Mouse (Mus musculus) ES-E14 (cell line): Measurements from ENCODE around the gene Tfap4.

Experiments used
- CHD2 ChIP-seq: IDR thresholded peaks from 2 replicates; pipeline ENCODE4 v1.6.1; 2014; ENCODE audit warnings: mild to moderate bottlenecking, low read depth, low read length, inconsistent platforms
- HCFC1 ChIP-seq: IDR thresholded peaks from 2 replicates; pipeline ENCODE4 v1.6.1; 2012; ENCODE audit warnings: low read length, inconsistent platforms, borderline replicate concordance; ENCODE audit not compliant: insufficient read depth
- MAFK ChIP-seq: IDR thresholded peaks from 2 replicates; pipeline ENCODE4 v1.6.1; 2014; ENCODE audit warnings: mild to moderate bottlenecking, low read depth, low read length, inconsistent platforms; ENCODE audit not compliant: insufficient read depth
- ZC3H11A ChIP-seq: IDR thresholded peaks from 2 replicates; pipeline ENCODE4 v1.6.1; 2012; ENCODE audit warnings: low read depth, mild to moderate bottlenecking, inconsistent platforms, low read length, borderline replicate concordance
- ZNF384 ChIP-seq: IDR thresholded peaks from 2 replicates; pipeline ENCODE4 v1.6.1; 2012; ENCODE audit warnings: low read depth, low read length, inconsistent platforms

DNA sequence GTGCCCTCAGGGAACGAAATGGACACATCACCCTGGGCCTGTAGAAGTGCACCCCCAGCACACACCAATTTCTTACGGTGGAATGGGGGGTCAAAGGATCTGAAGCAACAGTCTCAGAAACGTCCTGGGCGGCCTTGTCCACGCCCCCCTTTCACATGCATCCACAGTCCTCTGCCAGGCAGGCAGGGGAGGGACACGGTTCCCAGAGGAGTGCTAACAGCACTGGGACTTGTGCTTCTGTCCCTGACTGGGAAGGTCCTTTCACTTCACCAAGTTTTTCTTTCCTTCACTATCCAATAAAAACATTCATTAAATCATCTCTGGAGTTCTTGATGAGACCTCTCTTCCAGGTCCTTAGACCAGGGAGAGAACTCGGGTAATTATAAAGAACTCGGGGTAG lies 39.0 kb downstream of the Tfap4 start:
- no peak for TF ChIP-seq CHD2
- TF ChIP-seq ZNF384: no peak
- TF ChIP-seq HCFC1: no peak
- TF ChIP-seq ZC3H11A: no peak
- no peak for TF ChIP-seq MAFK
